Comparison of ENCODE assay signal across 7 mouse cellular contexts in the genomic region with DNA sequence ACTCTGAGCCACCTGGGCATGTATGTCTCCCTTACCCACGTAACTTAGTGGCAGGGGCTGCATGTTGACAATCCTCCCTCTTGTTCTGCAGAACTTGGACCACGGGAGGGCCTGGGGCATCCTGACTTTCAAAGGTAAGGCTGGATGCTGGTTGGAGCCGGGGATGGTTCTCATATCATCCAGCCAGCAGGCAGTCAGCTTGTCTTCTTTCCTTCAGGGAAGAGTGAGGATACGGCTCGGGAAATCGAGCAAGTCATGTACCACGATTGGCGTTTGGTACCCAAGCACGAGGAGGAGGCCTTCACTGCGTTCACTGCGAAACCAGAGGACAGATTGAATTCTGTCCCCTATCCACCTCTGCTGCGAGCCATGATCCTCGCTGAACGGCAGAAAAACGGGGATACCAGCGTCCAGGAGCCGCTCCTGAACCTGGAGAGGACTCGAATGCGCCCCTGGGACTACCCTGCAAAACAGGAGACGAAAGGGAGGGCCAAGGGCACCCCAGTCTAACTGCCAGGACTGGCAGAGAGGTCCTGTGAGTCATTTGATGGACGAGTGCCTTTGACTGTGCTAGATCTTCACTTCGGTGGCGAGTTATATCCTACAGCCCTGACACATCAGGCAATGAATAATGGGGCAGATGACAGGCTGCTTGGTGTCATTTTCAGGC. TPM values are rescaled to one million over a fixed set of nuclear protein-coding genes. Genes with fewer than 3 reads are reported as not detected.
A peak's percentile ranks its signal among the peaks of the same experiment; 100 is the strongest.
DNase-seq lines count a peak whose midpoint lies in the region; ATAC-seq and TF ChIP-seq lines count a peak whose summit lies in the region.

No protein-coding gene starts in this region.

- peaks cover 32% of the 10 kb centered on the region for H3K36me3 ChIP-seq in lung, postnatal 0 days (ENCODE audit: insufficient read depth, low read length)
- H3K36me3 ChIP-seq in hindbrain, embryonic 10.5 days = peaks cover 70% of the 10 kb centered on the region
- H3K36me3 ChIP-seq in midbrain, embryonic 12.5 days = peaks cover 66% of the 10 kb centered on the region

- H3K4me3 ChIP-seq in lung, postnatal 0 days (ENCODE audit: low read depth, low read length) = peak overlapping the region; percentile 72
- H3K4me3 ChIP-seq in brown adipose tissue, adult 24 weeks (ENCODE audit: insufficient read depth, low read depth, low read length) = peak overlapping the region; percentile 88
- H3K4me3 ChIP-seq in hindbrain, embryonic 10.5 days = peak overlapping the region; percentile 94
- peak overlapping the region; percentile 91 for H3K4me3 ChIP-seq in midbrain, embryonic 12.5 days

- H3K9ac ChIP-seq in lung, postnatal 0 days (replicated peaks; ENCODE audit: low read depth) = peak overlapping the region; percentile 88
- H3K9ac ChIP-seq in midbrain, embryonic 12.5 days (replicated peaks) = peak overlapping the region; percentile 87

- H3K4me2 ChIP-seq in lung, postnatal 0 days (replicated peaks; ENCODE audit: low read depth, low read length) = peak overlapping the region; percentile 70
- peak overlapping the region; percentile 100 for H3K4me2 ChIP-seq in midbrain, embryonic 12.5 days (replicated peaks)

- no peak for TF ChIP-seq EP300 in lung, postnatal 0 days (IDR thresholded peaks at IDR 0.05)

- no peak for DNase-seq in lung, postnatal 0 days (ENCODE audit: low spot score)
- no peak for DNase-seq in lung, postnatal 36 days
- no peak for DNase-seq in hindbrain, embryonic 10.5 days (ENCODE audit: low spot score)
- no peak for DNase-seq in frontal cortex, postnatal 25 days (ENCODE audit: low spot score in 2 of 2)
- DNase-seq in layer of hippocampus, adult 11-12 months (ENCODE audit: low spot score) = no peak

- H3K27me3 ChIP-seq in lung, postnatal 0 days (replicated peaks; ENCODE audit: insufficient read depth, low read length) = no peaks in the 10 kb centered on the region
- H3K27me3 ChIP-seq in hindbrain, embryonic 10.5 days (ENCODE audit: insufficient read depth, poor library complexity, severe bottlenecking) = no peaks in the 10 kb centered on the region
- no peaks in the 10 kb centered on the region for H3K27me3 ChIP-seq in midbrain, embryonic 12.5 days

- peak overlapping the region; percentile 81 for H3K27ac ChIP-seq in lung, postnatal 0 days (ENCODE audit: low read length)
- peak overlapping the region; percentile 88 for H3K27ac ChIP-seq in brown adipose tissue, adult 24 weeks (replicated peaks; ENCODE audit: low read depth, low read length)
- peak overlapping the region; percentile 93 for H3K27ac ChIP-seq in hindbrain, embryonic 10.5 days
- H3K27ac ChIP-seq in midbrain, embryonic 12.5 days (replicated peaks) = peak overlapping the region; percentile 79

- no peaks in the 10 kb centered on the region for H3K9me3 ChIP-seq in lung, postnatal 0 days (ENCODE audit: low read length)
- no peaks in the 10 kb centered on the region for H3K9me3 ChIP-seq in hindbrain, embryonic 10.5 days
- H3K9me3 ChIP-seq in midbrain, embryonic 12.5 days = no peaks in the 10 kb centered on the region

- ATAC-seq in lung, postnatal 0 days = no peak
- peak; percentile 4; the same call in 1 of the 2 replicates for ATAC-seq in midbrain, embryonic 12.5 days (ENCODE audit: low FRiP score, low read depth)

- no peak for TF ChIP-seq CTCF in lung, postnatal 0 days (IDR thresholded peaks at IDR 0.05)

- 14% methylated on average over 23 of the region's 23 CpGs for WGBS in lung, postnatal 0 days
- 14% methylated on average over 23 of the region's 23 CpGs for WGBS in hindbrain, embryonic 10.5 days
- 13% methylated on average over 23 of the region's 23 CpGs for WGBS in midbrain, embryonic 12.5 days

- peaks cover 4% of the 10 kb centered on the region; the same call in 1 of the 2 replicates for H3K4me1 ChIP-seq in lung, postnatal 0 days (ENCODE audit: insufficient read depth, low read depth, low read length)
- peaks cover 6% of the 10 kb centered on the region for H3K4me1 ChIP-seq in brown adipose tissue, adult 24 weeks (ENCODE audit: control insufficient read depth, insufficient read depth, insufficient read length, low read length)
- H3K4me1 ChIP-seq in hindbrain, embryonic 10.5 days (replicated peaks) = peaks cover 52% of the 10 kb centered on the region
- peaks cover 37% of the 10 kb centered on the region for H3K4me1 ChIP-seq in midbrain, embryonic 12.5 days

RNA-seq across cellular contexts. Expression of gene Nme3, which starts 0.6 kb away (rescaled TPM):
- polyA plus RNA-seq in lung, postnatal 0 days (2015; fragmentation: Nextera tagmentation; extraction: Ambion mirVana) = 44.3 and 44.7 TPM in 2 replicates
- polyA plus RNA-seq in brown adipose tissue, adult 24 weeks (2012; ENCODE audit: insufficient read depth, insufficient read length, missing spikeins) = 26.0 and 28.7 TPM in 2 replicates
- polyA plus RNA-seq in hindbrain, embryonic 10.5 days (2016; fragmentation: Nextera tagmentation; extraction: Ambion mirVana) = 44.7 and 46.5 TPM in 2 replicates
- 43.2 and 54.2 TPM in 2 replicates for polyA plus RNA-seq in midbrain, embryonic 12.5 days (2016; fragmentation: Nextera tagmentation; extraction: Ambion mirVana)

RNA-seq across cellular contexts. Expression of gene Mrps34, which starts 0.8 kb away (rescaled TPM):
- polyA plus RNA-seq in lung, postnatal 0 days (2015; fragmentation: Nextera tagmentation; extraction: Ambion mirVana) = 81.6 and 90.7 TPM in 2 replicates
- 91.7 and 105 TPM in 2 replicates for polyA plus RNA-seq in brown adipose tissue, adult 24 weeks (2012; ENCODE audit: insufficient read depth, insufficient read length, missing spikeins)
- 96.7 and 102 TPM in 2 replicates for polyA plus RNA-seq in hindbrain, embryonic 10.5 days (2016; fragmentation: Nextera tagmentation; extraction: Ambion mirVana)
- polyA plus RNA-seq in midbrain, embryonic 12.5 days (2016; fragmentation: Nextera tagmentation; extraction: Ambion mirVana) = 88.0 and 89.8 TPM in 2 replicates

RNA-seq across cellular contexts. Expression of gene Eme2, which starts 0.8 kb away (rescaled TPM):
- polyA plus RNA-seq in lung, postnatal 0 days (2015; fragmentation: Nextera tagmentation; extraction: Ambion mirVana) = 17.3 and 17.5 TPM in 2 replicates
- polyA plus RNA-seq in brown adipose tissue, adult 24 weeks (2012; ENCODE audit: insufficient read depth, insufficient read length, missing spikeins) = 5.9 and 6.6 TPM in 2 replicates
- polyA plus RNA-seq in hindbrain, embryonic 10.5 days (2016; fragmentation: Nextera tagmentation; extraction: Ambion mirVana) = 30.8 and 36.3 TPM in 2 replicates
- 42.6 and 43.6 TPM in 2 replicates for polyA plus RNA-seq in midbrain, embryonic 12.5 days (2016; fragmentation: Nextera tagmentation; extraction: Ambion mirVana)

RNA-seq across cellular contexts. Expression of gene Spsb3, which starts 9.3 kb away (rescaled TPM):
- polyA plus RNA-seq in lung, postnatal 0 days (2015; fragmentation: Nextera tagmentation; extraction: Ambion mirVana) = 40.2 and 45.4 TPM in 2 replicates
- 25.6 and 29.9 TPM in 2 replicates for polyA plus RNA-seq in brown adipose tissue, adult 24 weeks (2012; ENCODE audit: insufficient read depth, insufficient read length, missing spikeins)
- polyA plus RNA-seq in hindbrain, embryonic 10.5 days (2016; fragmentation: Nextera tagmentation; extraction: Ambion mirVana) = 48.9 and 53.4 TPM in 2 replicates
- 52.8 and 52.9 TPM in 2 replicates for polyA plus RNA-seq in midbrain, embryonic 12.5 days (2016; fragmentation: Nextera tagmentation; extraction: Ambion mirVana)

RNA-seq across cellular contexts. Expression of gene Nubp2, which starts 9.6 kb away (rescaled TPM):
- polyA plus RNA-seq in lung, postnatal 0 days (2015; fragmentation: Nextera tagmentation; extraction: Ambion mirVana) = 41.3 and 51.3 TPM in 2 replicates
- polyA plus RNA-seq in brown adipose tissue, adult 24 weeks (2012; ENCODE audit: insufficient read depth, insufficient read length, missing spikeins) = 28.7 and 40.4 TPM in 2 replicates
- 90.0 and 95.5 TPM in 2 replicates for polyA plus RNA-seq in hindbrain, embryonic 10.5 days (2016; fragmentation: Nextera tagmentation; extraction: Ambion mirVana)
- 64.0 and 70.3 TPM in 2 replicates for polyA plus RNA-seq in midbrain, embryonic 12.5 days (2016; fragmentation: Nextera tagmentation; extraction: Ambion mirVana)
